In the genomic region with DNA sequence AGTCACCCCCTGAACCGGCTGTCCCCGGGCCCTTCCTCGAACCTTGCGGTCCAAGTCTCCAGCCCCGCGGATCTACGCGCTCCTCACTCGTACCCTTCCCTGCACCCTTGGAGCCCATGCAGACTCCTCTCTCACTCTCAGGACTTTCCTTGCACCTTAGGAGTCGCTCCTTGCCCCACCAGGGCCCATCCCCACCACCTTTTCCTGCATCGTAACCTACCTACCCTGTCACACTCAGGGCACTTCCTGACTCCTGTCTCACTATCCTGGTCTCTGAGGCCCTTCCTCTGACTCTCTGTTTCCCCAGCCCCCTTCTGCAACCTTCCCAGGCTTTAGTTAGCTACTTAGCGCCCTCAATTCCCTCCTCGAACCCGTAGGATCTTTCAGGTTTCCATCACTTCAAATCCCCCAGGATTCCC, we compare ENCODE assay signal across 8 mouse cellular contexts. TPM values are rescaled to one million over a fixed set of nuclear protein-coding genes. Genes with fewer than 3 reads are reported as not detected.
DNase-seq lines count a peak whose midpoint lies in the region; ATAC-seq and TF ChIP-seq lines count a peak whose summit lies in the region.

No protein-coding gene starts in this region.

- H3K27ac ChIP-seq in heart, embryonic 14.5 days (replicated peaks in 1 of 2; ENCODE audit: control insufficient read depth in 1 of 2, insufficient read depth in 1 of 2, low read depth in 2 of 2, low read length in 2 of 2), result peak overlapping the region; percentile 92 to 93
- peak overlapping the region; percentile 63 for H3K27ac ChIP-seq in ES-E14 (ENCODE audit: insufficient read depth, low read depth, low read length, poor library complexity, severe bottlenecking)
- peak overlapping the region; percentile 91 for H3K27ac ChIP-seq in forebrain, embryonic 14.5 days (ENCODE audit: low read depth, low read length)
- peak overlapping the region; percentile 94 for H3K27ac ChIP-seq in liver, postnatal 0 days (ENCODE audit: low read depth)

- H3K36me3 ChIP-seq in heart, embryonic 14.5 days (ENCODE audit: control insufficient read depth, insufficient read depth, low read length), result peaks cover 31% of the 10 kb centered on the region
- H3K36me3 ChIP-seq in ES-E14 (ENCODE audit: control insufficient read depth, insufficient read depth, low read length, poor library complexity, severe bottlenecking), result peaks cover 28% of the 10 kb centered on the region
- peaks cover 8% of the 10 kb centered on the region for H3K36me3 ChIP-seq in forebrain, embryonic 14.5 days (ENCODE audit: control insufficient read depth, insufficient read depth, low read length)
- H3K36me3 ChIP-seq in liver, postnatal 0 days (replicated peaks; ENCODE audit: insufficient read depth, low read length), result peaks cover 27% of the 10 kb centered on the region

- peak overlapping the region; percentile 91 for H3K9ac ChIP-seq in heart, embryonic 14.5 days (ENCODE audit: low read length)
- H3K9ac ChIP-seq in ES-E14 (ENCODE audit: insufficient read depth, low read depth, low read length, poor library complexity, severe bottlenecking), result peak overlapping the region; percentile 94
- H3K9ac ChIP-seq in forebrain, embryonic 14.5 days (ENCODE audit: low read length), result peak overlapping the region; percentile 90
- H3K9ac ChIP-seq in liver, postnatal 0 days (replicated peaks), result peak overlapping the region; percentile 89

- H3K4me1 ChIP-seq in heart, embryonic 14.5 days (ENCODE audit: control insufficient read depth in 2 of 2, insufficient read depth in 2 of 2, low read length in 2 of 2), result peaks cover 12 to 24% of the 10 kb centered on the region in 2 experiments
- H3K4me1 ChIP-seq in ES-E14 (ENCODE audit: control insufficient read depth in 2 of 2, insufficient read depth in 2 of 2, low read length in 2 of 2, poor library complexity in 1 of 2), result peaks cover 0 to 11% of the 10 kb centered on the region in 2 experiments; a peak in 1 of 4 replicates
- peaks cover 21% of the 10 kb centered on the region for H3K4me1 ChIP-seq in forebrain, embryonic 14.5 days (ENCODE audit: control insufficient read depth, insufficient read depth, low read length)
- peaks cover 45% of the 10 kb centered on the region for H3K4me1 ChIP-seq in liver, postnatal 0 days (ENCODE audit: insufficient read depth)

- DNase-seq in heart, adult 11 months, result no peak
- no peak for DNase-seq in ES-E14 (ENCODE audit: low read depth, low spot score)
- DNase-seq in forebrain, embryonic 14.5 days (ENCODE audit: low spot score), result no peak
- DNase-seq in liver, postnatal 0 days, result no peak
- DNase-seq in urinary bladder, postnatal 4 days (ENCODE audit: low spot score in 2 of 2), result no peak
- DNase-seq in frontal cortex, postnatal 10 days (ENCODE audit: low spot score in 2 of 2), result no peak
- DNase-seq in kidney, adult 18-20 months, result no peak

- no peaks in the 10 kb centered on the region for H3K27me3 ChIP-seq in heart, embryonic 14.5 days (ENCODE audit: control insufficient read depth, insufficient read depth, low read length)
- H3K27me3 ChIP-seq in forebrain, embryonic 14.5 days (replicated peaks; ENCODE audit: control insufficient read depth, insufficient read depth, low read length), result no peaks in the 10 kb centered on the region
- H3K27me3 ChIP-seq in liver, postnatal 0 days (ENCODE audit: insufficient read depth, low read length), result no peaks in the 10 kb centered on the region

- TF ChIP-seq CTCF in liver, postnatal 0 days (IDR thresholded peaks at IDR 0.05; ENCODE audit: low read depth), result no peak

- no peak for TF ChIP-seq EP300 in liver, postnatal 0 days (IDR thresholded peaks at IDR 0.05; ENCODE audit: low read depth)

- 0% methylated on average over 11 of the region's 14 CpGs for WGBS in heart, embryonic 14.5 days
- WGBS in forebrain, embryonic 14.5 days, result under 1% methylated on average over 12 of the region's 14 CpGs
- WGBS in liver, postnatal 0 days (ENCODE audit: insufficient replicate concordance), result 0% methylated on average over 9 of the region's 14 CpGs

- peak overlapping the region; percentile 72 for H3K4me2 ChIP-seq in heart, embryonic 14.5 days (ENCODE audit: low read length)
- peak overlapping the region; percentile 68 for H3K4me2 ChIP-seq in forebrain, embryonic 14.5 days (ENCODE audit: low read length)
- H3K4me2 ChIP-seq in liver, postnatal 0 days (ENCODE audit: low read depth, low read length), result peak overlapping the region; percentile 96

- in situ Hi-C loops in ES-E14 (cut with MboI; ENCODE audit: low sequenced_read_pairs in 2 of 2, unreplicated experiment in 2 of 2), result no loop called here

- peak; percentile 2; the same call in 1 of the 2 replicates for ATAC-seq in heart, embryonic 14.5 days (ENCODE audit: insufficient number of reproducible peaks, insufficient read depth, low FRiP score, low read depth)
- peak; percentile 35; the same call in 1 of the 2 replicates for ATAC-seq in forebrain, embryonic 14.5 days
- peak; percentile 1 for ATAC-seq in liver, postnatal 0 days

- H3K4me3 ChIP-seq in heart, embryonic 14.5 days (ENCODE audit: control insufficient read depth in 1 of 2, insufficient read depth in 1 of 2, low read depth in 1 of 2, low read length in 2 of 2), result peak overlapping the region; percentile 81 to 85
- H3K4me3 ChIP-seq in ES-E14 (ENCODE audit: insufficient read depth in 1 of 2, low read depth in 1 of 2, low read length in 2 of 2, poor library complexity in 1 of 2, severe bottlenecking in 1 of 2), result peak overlapping the region; percentile 90 to 95
- H3K4me3 ChIP-seq in forebrain, embryonic 14.5 days (ENCODE audit: low read depth, low read length), result peak overlapping the region; percentile 67
- peak overlapping the region; percentile 96 for H3K4me3 ChIP-seq in liver, postnatal 0 days (ENCODE audit: low read depth, low read length)

- H3K9me3 ChIP-seq in heart, embryonic 14.5 days (ENCODE audit: control insufficient read depth, low read length), result no peaks in the 10 kb centered on the region
- no peaks in the 10 kb centered on the region for H3K9me3 ChIP-seq in ES-E14 (ENCODE audit: control insufficient read depth, insufficient read depth, low read depth, low read length)
- no peaks in the 10 kb centered on the region for H3K9me3 ChIP-seq in forebrain, embryonic 14.5 days (replicated peaks; ENCODE audit: control insufficient read depth, low read length)
- H3K9me3 ChIP-seq in liver, postnatal 0 days (ENCODE audit: low read length), result no peaks in the 10 kb centered on the region

TF ChIP-seq in ES-E14, 5 proteins besides CTCF, POLR2A, EP300 and RAD21:
- TF ChIP-seq ZC3H11A (IDR thresholded peaks at IDR 0.05; ENCODE audit: borderline replicate concordance, low read depth, low read length) (no peak), ZNF384 (IDR thresholded peaks at IDR 0.05; ENCODE audit: low read depth, low read length) (no peak), HCFC1 (IDR thresholded peaks at IDR 0.05; ENCODE audit: borderline replicate concordance, insufficient read depth, low read length) (no peak), CHD2 (IDR thresholded peaks at IDR 0.05; ENCODE audit: low read depth, low read length) (no peak), MAFK (IDR thresholded peaks at IDR 0.05; ENCODE audit: insufficient read depth, low read depth, low read length) (no peak)

RNA-seq across cellular contexts. Expression of a gene that starts 0.4 kb away (rescaled TPM):
- 47.5 and 47.6 TPM in 2 replicates for polyA plus RNA-seq in heart, embryonic 14.5 days (2014; fragmentation: Nextera tagmentation; extraction: Ambion mirVana)
- total RNA-seq in ES-E14 (2012; rRNA removed), result 68.4 and 121 TPM in 2 replicates
- polyA plus RNA-seq in forebrain, embryonic 14.5 days (2014; fragmentation: Nextera tagmentation; extraction: Ambion mirVana), result 54.6 and 57.1 TPM in 2 replicates
- polyA plus RNA-seq in liver, postnatal 0 days (2015; fragmentation: Nextera tagmentation; extraction: Ambion mirVana), result 25.9 and 33.6 TPM in 2 replicates

RNA-seq across cellular contexts. Expression of a gene that starts 12.6 kb away (rescaled TPM):
- polyA plus RNA-seq in heart, embryonic 14.5 days (2014; fragmentation: Nextera tagmentation; extraction: Ambion mirVana), result 30.4 and 30.6 TPM in 2 replicates
- 46.4 and 130 TPM in 2 replicates for total RNA-seq in ES-E14 (2012; rRNA removed)
- polyA plus RNA-seq in forebrain, embryonic 14.5 days (2014; fragmentation: Nextera tagmentation; extraction: Ambion mirVana), result 11.7 and 13.1 TPM in 2 replicates
- polyA plus RNA-seq in liver, postnatal 0 days (2015; fragmentation: Nextera tagmentation; extraction: Ambion mirVana), result 63.8 and 68.7 TPM in 2 replicates

RNA-seq across cellular contexts. Expression of a gene that starts 15.3 kb away (rescaled TPM):
- 0.08 TPM in 1 of 2 replicates, not detected in the other for polyA plus RNA-seq in heart, embryonic 14.5 days (2014; fragmentation: Nextera tagmentation; extraction: Ambion mirVana)
- 0.53 and 0.94 TPM in 2 replicates for total RNA-seq in ES-E14 (2012; rRNA removed)
- polyA plus RNA-seq in forebrain, embryonic 14.5 days (2014; fragmentation: Nextera tagmentation; extraction: Ambion mirVana), result 0.12 TPM in 1 of 2 replicates, not detected in the other
- polyA plus RNA-seq in liver, postnatal 0 days (2015; fragmentation: Nextera tagmentation; extraction: Ambion mirVana), result 0.29 and 0.34 TPM in 2 replicates

RNA-seq across cellular contexts. Expression of a gene that starts 30.8 kb away (rescaled TPM):
- polyA plus RNA-seq in heart, embryonic 14.5 days (2014; fragmentation: Nextera tagmentation; extraction: Ambion mirVana), result not detected in 2 replicates
- 0.11 TPM in 1 of 2 replicates, not detected in the other for total RNA-seq in ES-E14 (2012; rRNA removed)
- polyA plus RNA-seq in forebrain, embryonic 14.5 days (2014; fragmentation: Nextera tagmentation; extraction: Ambion mirVana), result not detected in 2 replicates
- polyA plus RNA-seq in liver, postnatal 0 days (2015; fragmentation: Nextera tagmentation; extraction: Ambion mirVana), result not detected in 2 replicates

RNA-seq across cellular contexts. Expression of a gene that starts 42.3 kb away (rescaled TPM):
- not detected in 2 replicates for polyA plus RNA-seq in heart, embryonic 14.5 days (2014; fragmentation: Nextera tagmentation; extraction: Ambion mirVana)
- total RNA-seq in ES-E14 (2012; rRNA removed), result 1.2 and 2.1 TPM in 2 replicates
- polyA plus RNA-seq in forebrain, embryonic 14.5 days (2014; fragmentation: Nextera tagmentation; extraction: Ambion mirVana), result 0.21 and 0.32 TPM in 2 replicates
- 0.07 TPM in 1 of 2 replicates, not detected in the other for polyA plus RNA-seq in liver, postnatal 0 days (2015; fragmentation: Nextera tagmentation; extraction: Ambion mirVana)
